Mouse (Mus musculus) bone marrow macrophage, adult 2 months (primary cell): ENCODE measurements around the gene Abcg4.

Experiments
- CTCF ChIP-seq: IDR thresholded peaks from 2 replicates; pipeline ENCODE4 v1.5.1; 2012; ENCODE audit warnings: low read depth, mild to moderate bottlenecking, low read length, moderate library complexity
- POLR2A ChIP-seq: IDR thresholded peaks from 2 replicates; pipeline ENCODE4 v1.6.1; 2012; ENCODE audit warnings: mild to moderate bottlenecking, low read depth, low read length, borderline replicate concordance

DNA sequence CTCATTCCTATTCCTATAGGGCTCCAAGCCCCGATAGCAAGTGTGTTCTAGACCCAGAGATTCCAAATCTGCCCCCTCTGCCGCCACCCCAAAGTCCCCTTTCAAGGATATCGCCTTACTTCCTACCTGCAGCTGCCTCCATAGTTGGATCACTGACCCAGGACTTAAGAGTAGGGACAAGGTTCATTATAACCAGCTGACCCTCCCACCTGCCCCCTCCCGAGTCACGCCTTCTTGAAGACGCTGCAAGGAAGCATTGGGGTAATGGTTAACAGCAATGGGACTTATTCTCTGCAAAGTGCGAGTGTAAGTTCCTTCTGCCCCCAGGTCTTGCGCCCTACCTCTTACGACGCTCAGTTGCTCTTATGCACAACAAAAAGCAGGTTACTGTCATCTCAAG lies 37.1 kb downstream of the Abcg4 start, which contains the start of gene Pdzd3:
- TF ChIP-seq CTCF (no peak), POLR2A (no peak)
